Mouse (Mus musculus): ENCODE measurements around the gene Aebp2. TPM values are rescaled to one million over a fixed set of nuclear protein-coding genes. Genes with fewer than 3 reads are reported as not detected.

The Aebp2 gene
- total RNA-seq, 2 experiments from 2014 or later = 52.6 to 58.2 TPM

DNA sequence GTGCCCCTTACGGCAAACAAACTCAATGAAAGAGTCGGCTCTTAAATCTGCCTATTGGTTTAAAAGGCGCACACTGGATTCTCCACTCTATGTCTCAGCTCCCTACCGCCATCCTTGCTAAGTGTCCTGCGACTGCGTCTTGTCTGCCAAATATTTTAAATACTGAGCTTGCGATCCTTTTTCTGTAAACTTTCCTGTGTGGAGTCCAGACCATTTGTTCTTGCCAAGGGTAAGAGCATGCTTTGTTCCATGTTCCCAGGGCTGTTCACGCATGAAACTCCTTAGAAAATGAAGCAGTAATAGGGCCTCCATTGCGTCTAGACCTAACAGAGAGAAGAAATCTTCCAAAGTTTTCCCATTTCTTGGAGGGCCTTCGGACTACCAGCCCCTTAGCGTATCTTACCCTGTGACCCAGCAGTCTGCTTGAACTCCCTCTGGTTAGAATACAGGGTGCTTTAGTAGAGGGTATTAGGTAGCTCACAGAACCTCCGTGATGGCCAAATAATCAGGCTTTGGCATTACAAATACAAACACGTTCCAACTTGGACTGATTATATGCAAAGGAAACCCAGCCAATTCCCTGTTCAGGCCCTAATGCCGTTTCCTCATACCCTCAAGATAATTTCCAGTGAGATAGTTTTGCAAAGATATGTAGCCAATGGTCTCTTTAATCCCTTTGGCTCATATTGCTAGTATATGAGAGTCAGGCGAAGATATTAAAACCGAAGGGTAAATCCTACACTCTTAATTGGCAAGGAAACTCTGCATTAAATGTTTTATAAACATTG, 67.3 kb downstream of the Aebp2 start:
- no peak for DNase-seq (ENCODE audit: extremely low spot score in 1 of 2, low spot score in 1 of 2)

DNA sequence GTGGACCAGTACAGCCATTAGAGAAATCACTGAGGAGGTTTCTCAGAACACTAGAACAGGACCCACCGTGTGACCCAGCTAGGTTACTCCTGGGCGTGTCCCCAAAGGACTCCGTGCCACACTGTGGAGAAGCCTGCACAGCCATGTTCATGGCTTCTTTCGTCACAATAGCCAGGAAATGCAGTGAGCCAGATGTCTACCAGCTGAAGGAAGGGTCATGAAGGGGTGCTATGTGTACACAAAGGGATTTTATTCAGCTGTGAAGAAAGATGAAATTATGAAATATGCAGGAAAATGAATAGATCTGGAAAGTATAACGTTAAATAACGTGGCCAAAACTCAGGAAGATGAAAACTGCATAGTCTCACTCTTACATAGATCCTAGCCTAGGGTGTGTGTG, 69.7 kb downstream of the Aebp2 start:
- DNase-seq (ENCODE audit: extremely low spot score in 1 of 2, low spot score in 1 of 2) = no peak

DNA sequence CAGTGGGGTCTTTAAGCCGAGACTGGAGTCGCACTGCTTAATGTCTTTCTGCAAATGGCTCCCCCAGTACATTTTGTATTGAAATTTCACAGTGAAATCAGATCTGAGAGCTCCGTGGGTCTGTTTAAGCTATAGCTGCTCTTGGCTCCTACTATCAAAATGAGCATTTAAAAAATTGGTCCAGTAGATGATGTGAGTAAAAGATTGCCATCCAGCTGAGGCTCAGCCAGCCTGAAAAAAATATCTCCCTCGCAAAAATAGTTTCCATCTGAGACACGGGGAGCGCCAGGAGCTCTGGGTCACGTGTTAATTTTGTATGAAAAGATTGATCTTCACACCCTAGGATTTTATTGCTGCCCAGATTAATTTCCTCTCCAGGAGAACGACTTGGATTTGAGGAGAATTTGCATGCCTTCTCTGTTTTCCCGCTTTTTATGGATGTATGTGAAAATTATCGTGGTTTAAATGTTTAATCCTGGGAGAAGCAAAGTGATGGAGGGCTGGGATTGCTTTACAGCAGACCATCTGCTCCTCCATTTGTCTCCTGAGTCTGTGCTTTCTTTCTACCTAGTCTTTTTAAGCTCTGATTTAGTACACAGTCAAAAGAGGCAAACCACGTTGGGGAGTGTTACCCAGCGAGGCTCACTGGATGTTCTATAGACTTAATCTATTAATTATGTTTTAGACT, 73.9 kb downstream of the Aebp2 start:
- DNase-seq (ENCODE audit: extremely low spot score in 1 of 2, low spot score in 1 of 2) = no peak

DNA sequence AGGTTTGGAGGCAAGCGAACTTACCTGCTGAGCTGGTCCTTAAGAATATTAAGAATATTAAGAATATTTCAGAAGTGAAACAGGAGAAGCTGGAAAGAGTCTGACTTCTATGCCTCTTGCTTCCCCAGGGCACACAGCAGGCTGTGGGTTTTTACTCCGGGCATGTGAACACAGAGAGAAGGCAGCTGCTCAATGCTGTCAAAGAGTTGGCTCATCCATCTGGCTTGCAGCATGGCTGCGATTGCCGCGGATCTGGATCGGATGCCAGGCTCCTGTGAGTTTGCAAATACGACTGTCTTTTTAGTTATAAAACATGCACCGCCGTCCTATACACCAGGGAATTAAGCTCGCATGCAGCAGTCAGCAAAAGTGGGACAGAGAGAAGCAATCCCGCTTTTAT, 75.5 kb downstream of the Aebp2 start:
- DNase-seq (ENCODE audit: extremely low spot score in 1 of 2, low spot score in 1 of 2) = peak; percentile 35 to 55

DNA sequence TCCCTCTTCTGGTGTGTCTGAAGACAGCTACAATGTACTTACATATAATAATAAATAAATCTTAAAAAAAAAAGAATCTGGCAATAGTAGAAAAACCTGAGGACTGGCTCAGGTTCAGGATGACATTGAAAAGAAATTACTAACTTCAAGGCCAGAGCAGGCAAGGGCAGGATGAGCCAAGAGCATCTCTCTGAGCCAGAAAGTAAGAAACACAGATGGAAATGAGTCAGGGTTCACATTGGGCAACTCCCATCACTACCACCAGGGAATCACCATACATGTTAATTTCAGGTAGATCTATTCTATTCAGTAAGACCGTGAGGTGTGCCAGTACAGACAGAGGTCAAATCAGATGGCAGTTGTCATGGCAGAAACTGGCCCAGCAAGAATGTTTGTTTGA, 76.1 kb downstream of the Aebp2 start:
- DNase-seq (ENCODE audit: extremely low spot score in 1 of 2, low spot score in 1 of 2) = no peak

DNA sequence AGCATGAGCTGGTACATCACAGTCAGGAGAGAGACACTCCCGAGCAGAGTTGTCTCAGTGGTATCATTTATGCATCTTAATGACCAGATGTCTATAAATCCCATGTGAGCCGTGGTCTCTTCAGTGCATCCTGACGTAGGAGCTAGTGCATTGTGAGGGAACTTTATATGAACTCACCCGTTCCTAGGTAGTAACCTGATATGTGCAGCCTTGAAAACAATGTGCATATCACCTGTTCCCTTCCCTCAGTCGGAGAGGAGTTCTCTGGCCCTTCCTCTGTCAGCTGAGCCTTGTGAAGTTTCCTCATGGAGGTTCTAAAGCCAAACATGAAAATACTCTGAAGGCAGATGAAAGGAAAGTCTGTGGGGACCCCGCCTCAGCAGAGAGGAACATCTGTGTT, 78.8 kb downstream of the Aebp2 start:
- no peak for DNase-seq (ENCODE audit: extremely low spot score in 1 of 2, low spot score in 1 of 2)

DNA sequence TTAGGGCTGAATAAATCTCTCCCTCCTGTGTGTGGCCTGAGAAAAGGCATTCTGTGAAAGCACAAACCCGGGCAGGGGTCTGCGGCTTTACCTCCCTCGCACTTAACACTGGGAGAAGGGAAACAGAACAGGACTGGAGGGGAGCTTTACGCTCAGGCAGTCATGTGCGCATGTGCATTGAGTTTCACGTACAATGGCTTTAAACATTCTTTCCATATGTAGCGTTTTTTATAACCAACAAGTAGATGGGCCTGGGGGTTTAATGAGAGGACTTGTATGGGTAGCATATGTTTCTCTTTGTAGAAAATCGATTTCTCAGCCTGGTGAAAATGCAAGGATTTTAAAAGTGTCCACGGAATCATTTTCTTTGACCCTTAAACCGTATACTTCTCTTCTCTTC, 82.7 kb downstream of the Aebp2 start:
- DNase-seq (ENCODE audit: extremely low spot score in 1 of 2, low spot score in 1 of 2) = no peak

DNA sequence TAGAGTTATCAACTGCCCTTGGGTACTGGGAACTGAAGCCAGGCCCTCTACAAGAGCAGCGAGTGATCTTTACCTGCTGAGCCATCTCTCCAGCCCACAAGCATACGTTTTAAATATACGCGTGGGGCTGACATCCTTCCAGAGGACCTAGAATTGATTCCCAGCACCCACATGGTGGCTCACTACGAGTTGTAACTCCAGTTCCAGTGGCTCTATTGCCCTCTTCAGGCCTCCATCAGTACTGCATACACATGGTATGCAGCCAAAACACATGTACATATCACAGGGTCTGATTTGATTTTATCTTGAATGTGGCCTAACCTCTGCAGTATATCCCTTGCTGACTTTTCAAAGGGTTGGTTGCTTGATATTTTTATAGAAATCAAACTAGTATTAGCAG, 83.6 kb downstream of the Aebp2 start:
- DNase-seq (ENCODE audit: extremely low spot score in 1 of 2, low spot score in 1 of 2) = no peak

DNA sequence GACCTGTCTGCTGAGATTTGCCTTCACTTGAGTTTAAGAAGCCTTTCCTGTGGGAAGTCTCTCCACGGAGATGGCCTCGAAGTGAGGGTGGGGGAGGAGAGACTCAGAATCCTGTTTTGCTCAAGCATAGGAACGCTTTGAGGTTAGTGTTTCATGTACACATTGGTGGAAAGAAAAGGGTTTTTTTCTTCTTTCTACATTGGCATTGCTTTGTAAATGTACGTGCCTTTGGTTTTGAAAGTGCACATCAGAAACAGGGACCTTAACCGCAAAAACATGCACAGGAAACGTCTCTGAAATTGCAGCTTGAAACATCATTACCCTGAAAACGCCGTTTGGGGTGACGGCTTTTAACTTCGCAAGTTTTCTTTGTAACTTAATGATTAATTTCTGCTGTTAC, 85.6 kb downstream of the Aebp2 start:
- DNase-seq (ENCODE audit: extremely low spot score in 1 of 2, low spot score in 1 of 2) = no peak

DNA sequence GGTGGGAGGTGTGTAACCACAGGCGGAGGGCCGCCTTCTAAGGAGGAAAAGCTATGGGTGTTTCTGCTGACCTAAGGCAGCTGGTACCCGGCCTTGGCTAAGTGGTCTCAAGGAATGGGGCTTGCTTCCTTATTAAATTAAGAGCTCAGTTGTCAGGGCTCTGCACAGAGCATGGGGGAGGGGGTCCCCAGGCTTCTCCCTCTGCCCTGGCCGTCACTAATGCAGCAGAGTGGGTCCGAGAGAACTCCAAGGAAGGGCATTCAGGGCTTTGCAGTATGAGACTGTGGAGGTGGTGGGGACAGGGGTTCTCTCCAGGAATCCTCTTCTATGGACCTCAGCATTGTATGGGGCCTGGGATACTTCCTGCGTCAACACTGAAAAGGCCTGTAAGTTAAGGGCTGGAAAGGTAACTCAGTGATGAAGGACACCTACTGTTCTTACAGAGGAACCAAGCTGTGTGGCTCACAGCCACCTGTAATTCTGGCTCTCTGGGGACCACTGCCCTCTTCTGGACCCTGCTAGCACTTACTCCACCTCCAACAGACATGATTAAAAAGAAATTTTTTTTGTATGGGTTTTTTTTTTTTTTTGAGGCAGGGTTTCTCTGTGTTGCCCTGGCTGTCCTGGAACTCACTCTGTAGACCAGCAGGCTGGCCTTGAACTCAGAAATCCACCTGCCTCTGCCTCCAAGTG, 87.1 kb downstream of the Aebp2 start:
- DNase-seq (ENCODE audit: extremely low spot score in 1 of 2, low spot score in 1 of 2) = no peak

DNA sequence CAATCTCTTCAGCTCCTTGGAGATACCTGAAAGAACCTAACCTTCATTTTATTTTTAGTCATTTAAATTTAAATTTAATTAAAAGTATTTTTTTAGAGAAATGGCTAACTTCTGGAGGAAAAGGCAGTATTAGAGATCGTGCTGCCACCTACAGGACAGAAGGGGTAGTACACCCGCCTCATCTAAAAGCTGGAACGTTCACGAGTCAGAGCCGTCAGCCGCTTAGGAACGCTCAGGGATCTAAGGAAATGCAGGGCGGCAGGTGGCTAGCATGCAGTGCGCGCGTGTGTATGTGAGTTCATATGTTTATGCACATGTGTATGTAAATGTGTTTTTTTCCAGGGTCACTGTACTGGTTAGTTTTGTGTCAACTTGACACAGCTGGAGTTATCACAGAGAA, 90.3 kb downstream of the Aebp2 start:
- DNase-seq (ENCODE audit: extremely low spot score in 1 of 2, low spot score in 1 of 2) = peak; percentile 50 to 80

DNA sequence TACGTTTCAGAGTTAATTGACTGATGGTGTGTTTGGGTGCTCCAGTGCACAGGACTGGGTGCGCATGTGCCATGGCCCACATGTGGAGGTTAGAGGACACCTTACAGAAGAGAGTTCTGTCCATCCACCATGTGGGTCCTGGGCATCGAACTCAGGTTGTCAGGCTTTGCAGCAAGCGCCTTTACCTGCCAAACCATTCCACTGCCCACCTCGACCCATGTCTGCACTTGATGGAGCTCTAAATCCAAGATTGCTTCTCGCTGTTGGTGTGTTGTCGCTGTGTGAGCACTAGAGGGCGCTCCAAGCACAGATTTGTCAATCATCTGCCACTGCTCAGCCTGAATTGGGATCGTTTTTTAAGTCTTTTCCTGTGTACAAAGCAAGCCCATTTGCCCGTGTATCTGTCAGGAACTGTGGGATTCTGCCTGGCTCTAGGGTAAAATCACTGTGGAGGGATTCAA, 92.5 kb downstream of the Aebp2 start:
- DNase-seq (ENCODE audit: extremely low spot score in 1 of 2, low spot score in 1 of 2) = peak; percentile 63 to 85

DNA sequence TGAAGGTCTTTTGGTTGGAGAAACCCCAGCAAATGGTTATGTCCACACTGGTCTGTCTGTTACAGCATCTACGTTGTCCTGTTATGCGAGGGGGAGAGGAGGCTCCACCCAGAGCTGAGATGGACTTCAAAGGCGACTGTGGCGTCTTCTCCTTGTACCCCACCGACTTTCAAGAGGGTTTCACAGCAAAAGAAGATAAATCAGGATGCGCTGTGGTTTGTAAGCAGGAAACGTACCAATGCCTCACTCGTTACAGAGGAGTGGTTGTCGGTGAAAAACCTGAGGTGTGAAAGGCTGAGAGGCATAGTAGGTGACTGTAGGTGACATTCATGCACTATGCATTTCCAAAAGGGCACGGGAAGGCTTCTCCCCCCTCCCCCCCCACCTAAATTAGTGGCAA, 99.6 kb downstream of the Aebp2 start:
- no peak for DNase-seq (ENCODE audit: extremely low spot score in 1 of 2, low spot score in 1 of 2)

Other genes with a start within 250 kb of the Aebp2 start
- gene Plekha5, start 198.6 kb upstream of the Aebp2 start, total RNA-seq (2021) = 100 to 1,000 TPM in 1 of 2 experiments, 10 to 100 TPM in 1; 78.0 to 107 TPM
- not detected for gene Gm11077, start 106.6 kb downstream of the Aebp2 start, total RNA-seq (2021)